Mouse (Mus musculus): ENCODE measurements around the gene Tmem269. TPM values are rescaled to one million over a fixed set of nuclear protein-coding genes. Genes with fewer than 3 reads are reported as not detected.

The Tmem269 gene
- polyA plus RNA-seq, 1 experiment from 2014 or later, result not detected

DNA sequence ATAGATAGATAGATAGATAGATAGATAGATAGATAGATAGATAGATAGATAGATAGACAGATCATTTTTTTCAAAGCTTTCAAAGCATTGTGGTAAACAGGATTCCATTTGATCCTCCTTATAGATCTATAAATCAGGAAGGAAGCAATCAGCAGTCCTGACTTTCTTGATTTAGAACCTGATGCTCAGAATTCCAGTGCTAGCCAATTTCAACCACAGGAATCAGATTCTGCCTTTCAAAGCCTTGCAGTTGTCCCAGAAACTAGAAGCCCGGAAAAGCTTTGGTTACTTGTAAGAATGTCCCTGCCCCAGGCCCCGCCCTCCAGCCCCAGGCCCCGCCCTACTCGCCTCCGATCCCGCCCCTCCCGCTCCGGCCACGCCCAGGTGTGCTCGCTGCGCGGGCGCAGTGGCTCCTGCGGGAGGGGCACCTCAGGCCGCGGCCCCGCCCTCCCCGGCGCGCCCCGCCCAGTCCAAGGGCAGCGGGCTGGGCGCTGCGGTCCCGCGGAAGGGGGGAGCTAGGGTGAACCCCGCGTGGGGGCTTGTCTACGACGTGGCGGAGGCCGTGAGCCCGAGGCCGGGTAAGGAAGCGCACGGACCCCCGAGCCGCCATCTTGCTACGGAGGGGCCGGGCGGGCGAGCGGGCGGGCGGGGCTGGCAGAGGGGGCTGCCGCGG lies 23.0 kb downstream of the Tmem269 start, which contains the start of gene Svbp:
Gene Svbp, plus strand, starts transcription at position 398 of the 673 bp plus-strand sequence.
- no peaks in the 10 kb centered on the region for H3K27me3 ChIP-seq
- DNase-seq, result peak; percentile 80
- ATAC-seq (ENCODE audit: low read depth), result peak; percentile 84
- peak within 1 kb of the TSS; percentile 98 for H3K4me3 ChIP-seq (replicated peaks)
- peak within 1 kb of the TSS; percentile 77 for H3K4me2 ChIP-seq
- no peaks in the 10 kb centered on the region for H3K9me3 ChIP-seq (replicated peaks)
- under 1% methylated on average over 47 of the region's 47 CpGs for WGBS (ENCODE audit: insufficient replicate concordance)
- peaks cover 88% of the 10 kb centered on the region for H3K4me1 ChIP-seq (replicated peaks)
- H3K36me3 ChIP-seq, result peaks cover 13% of the 10 kb centered on the region
- H3K27ac ChIP-seq, result peak within 1 kb of the TSS; percentile 99
- H3K9ac ChIP-seq, result peak within 1 kb of the TSS; percentile 99

- DNase-seq (no peak), ATAC-seq (ENCODE audit: low read depth) (no peak)
- WGBS (ENCODE audit: insufficient replicate concordance), result 85% methylated on average over 4 of the region's 4 CpGs
- peak overlapping the region; percentile 99 for H3K27ac ChIP-seq
- peaks cover 19% of the 10 kb centered on the region for H3K36me3 ChIP-seq
- H3K4me3 ChIP-seq (replicated peaks), result no peak overlapping the region
- peak overlapping the region; percentile 19 for H3K9ac ChIP-seq
- H3K4me2 ChIP-seq, result no peak overlapping the region
- H3K4me1 ChIP-seq (replicated peaks), result peaks cover 70% of the 10 kb centered on the region
- H3K27me3 ChIP-seq, result no peaks in the 10 kb centered on the region
- no peaks in the 10 kb centered on the region for H3K9me3 ChIP-seq (replicated peaks)
Measured at GRCm38 (mm10) chr4:119192757-119193156, 25.3 kb downstream of the Tmem269 start.

DNA sequence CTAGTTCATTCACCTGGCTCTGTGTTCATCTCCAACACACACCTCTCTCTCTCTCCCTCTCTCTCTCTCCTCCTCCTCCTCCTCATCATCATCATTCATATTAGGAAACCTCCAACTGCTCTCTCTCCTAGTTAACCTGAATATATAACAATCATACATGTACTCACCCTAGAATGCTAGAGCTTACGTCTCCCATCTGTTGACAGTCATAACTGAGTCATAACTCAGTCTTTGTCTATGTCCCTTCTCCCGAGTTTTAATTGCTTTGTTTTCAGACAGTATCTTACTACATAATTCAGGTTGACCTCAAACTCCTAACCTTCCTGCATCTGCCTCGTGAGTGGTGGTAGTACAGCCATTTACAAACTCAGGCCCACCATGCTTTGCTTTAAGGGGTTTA lies 26.7 kb downstream of the Tmem269 start:
- H3K27me3 ChIP-seq, result no peaks in the 10 kb centered on the region
- H3K9me3 ChIP-seq (replicated peaks), result no peaks in the 10 kb centered on the region
- peaks cover 26% of the 10 kb centered on the region for H3K36me3 ChIP-seq
- 46% methylated on average over 3 of the region's 3 CpGs for WGBS (ENCODE audit: insufficient replicate concordance)
- peak overlapping the region; percentile 77 for H3K4me3 ChIP-seq (replicated peaks)
- peak overlapping the region; percentile 91 for H3K9ac ChIP-seq
- H3K27ac ChIP-seq, result peak overlapping the region; percentile 99
- H3K4me2 ChIP-seq, result peak overlapping the region; percentile 78
- DNase-seq, result no peak
- no peak for ATAC-seq (ENCODE audit: low read depth)
- peaks cover 69% of the 10 kb centered on the region for H3K4me1 ChIP-seq (replicated peaks)

DNA sequence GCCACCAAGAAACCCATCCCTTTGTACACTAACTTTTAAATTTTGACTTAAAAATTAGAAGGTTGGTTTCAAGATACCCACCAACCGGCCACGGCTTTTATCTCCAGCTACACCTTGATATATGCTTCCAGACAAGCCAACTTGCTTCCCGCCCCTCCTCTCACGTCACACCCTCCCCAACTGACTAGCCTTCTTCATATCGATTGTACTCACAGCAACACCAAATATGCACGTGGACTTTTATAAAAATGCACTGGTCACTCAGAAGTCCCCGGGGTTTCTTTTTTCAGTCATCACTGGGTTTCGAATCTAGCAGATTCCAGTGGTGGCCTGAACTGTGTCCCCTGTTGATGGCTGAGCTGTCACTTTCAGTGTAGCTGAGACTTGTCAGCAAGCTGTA lies 27.4 kb downstream of the Tmem269 start:
- no peaks in the 10 kb centered on the region for H3K27me3 ChIP-seq
- no peaks in the 10 kb centered on the region for H3K9me3 ChIP-seq (replicated peaks)
- H3K27ac ChIP-seq, result peak overlapping the region; percentile 99
- peak; percentile 77 for DNase-seq
- H3K4me1 ChIP-seq (replicated peaks), result peaks cover 69% of the 10 kb centered on the region
- H3K9ac ChIP-seq, result peak overlapping the region; percentile 91
- ATAC-seq (ENCODE audit: low read depth), result peak; percentile 66
- peak overlapping the region; percentile 77 for H3K4me3 ChIP-seq (replicated peaks)
- H3K4me2 ChIP-seq, result peak overlapping the region; percentile 78
- WGBS (ENCODE audit: insufficient replicate concordance), result 21% methylated on average over 8 of the region's 8 CpGs
- H3K36me3 ChIP-seq, result peaks cover 33% of the 10 kb centered on the region

DNA sequence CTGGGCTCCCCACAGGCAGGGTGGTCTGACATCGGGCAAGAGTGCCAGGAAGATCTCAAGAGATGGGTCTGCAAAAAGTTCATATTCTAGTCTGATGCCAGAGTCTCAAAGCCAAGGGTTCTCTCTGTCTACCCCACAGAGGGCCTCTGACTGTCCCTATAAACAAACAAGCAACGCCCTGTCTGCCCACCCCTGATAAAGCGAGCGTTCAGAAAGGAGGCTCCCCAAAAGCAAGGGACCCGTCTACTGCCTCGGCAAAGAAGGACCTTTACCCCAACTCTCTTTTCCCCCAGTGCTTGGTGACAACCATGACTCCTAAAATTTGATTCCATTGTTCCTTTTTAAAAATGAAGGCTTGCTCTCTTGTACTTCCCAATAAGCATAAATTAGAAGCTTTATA lies 28.2 kb downstream of the Tmem269 start, which contains the start of gene Ermap:
Gene Ermap, minus strand, starts transcription at position 148 of the 400 bp plus-strand sequence.
- WGBS (ENCODE audit: insufficient replicate concordance), result 11% methylated on average over 6 of the region's 6 CpGs
- DNase-seq, result peak; percentile 87
- Histone ChIP-seq H3K4me2 (peak within 1 kb of the TSS; percentile 88), H3K27me3 (no peaks in the 10 kb centered on the region), H3K36me3 (peaks cover 40% of the 10 kb centered on the region), H3K27ac (peak within 1 kb of the TSS; percentile 99), H3K4me3 (replicated peaks) (peak within 1 kb of the TSS; percentile 77), H3K9ac (peak within 1 kb of the TSS; percentile 91), H3K4me1 (replicated peaks) (peaks cover 73% of the 10 kb centered on the region), H3K9me3 (replicated peaks) (no peaks in the 10 kb centered on the region)
- ATAC-seq (ENCODE audit: low read depth), result peak; percentile 92

DNA sequence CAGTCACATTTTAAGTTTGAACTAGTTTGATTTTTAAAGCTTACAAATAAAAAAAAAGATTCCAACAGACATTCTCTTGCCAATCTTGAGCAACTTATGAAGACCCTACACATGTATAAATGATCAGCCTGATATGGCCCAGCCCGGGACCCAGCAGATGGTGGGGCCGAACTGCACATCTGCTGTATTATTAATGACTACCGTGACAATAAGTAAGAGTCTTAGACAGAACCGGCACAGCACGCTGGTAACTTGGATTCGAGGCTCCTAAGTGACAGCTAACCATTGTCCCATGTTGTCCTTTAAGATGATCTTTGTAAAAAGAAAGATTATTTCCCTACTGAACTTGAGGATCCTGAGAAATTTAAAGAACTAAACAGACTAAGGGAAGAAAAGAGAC lies 28.6 kb downstream of the Tmem269 start:
- Histone ChIP-seq H3K4me1 (replicated peaks) (peaks cover 73% of the 10 kb centered on the region), H3K4me3 (replicated peaks) (peak overlapping the region; percentile 77), H3K27me3 (no peaks in the 10 kb centered on the region), H3K9ac (peak overlapping the region; percentile 91), H3K9me3 (replicated peaks) (no peaks in the 10 kb centered on the region), H3K27ac (peak overlapping the region; percentile 99), H3K4me2 (peak overlapping the region; percentile 78), H3K36me3 (peaks cover 45% of the 10 kb centered on the region)
- 14% methylated on average over 6 of the region's 6 CpGs for WGBS (ENCODE audit: insufficient replicate concordance)
- ATAC-seq (ENCODE audit: low read depth) (no peak), DNase-seq (no peak)

DNA sequence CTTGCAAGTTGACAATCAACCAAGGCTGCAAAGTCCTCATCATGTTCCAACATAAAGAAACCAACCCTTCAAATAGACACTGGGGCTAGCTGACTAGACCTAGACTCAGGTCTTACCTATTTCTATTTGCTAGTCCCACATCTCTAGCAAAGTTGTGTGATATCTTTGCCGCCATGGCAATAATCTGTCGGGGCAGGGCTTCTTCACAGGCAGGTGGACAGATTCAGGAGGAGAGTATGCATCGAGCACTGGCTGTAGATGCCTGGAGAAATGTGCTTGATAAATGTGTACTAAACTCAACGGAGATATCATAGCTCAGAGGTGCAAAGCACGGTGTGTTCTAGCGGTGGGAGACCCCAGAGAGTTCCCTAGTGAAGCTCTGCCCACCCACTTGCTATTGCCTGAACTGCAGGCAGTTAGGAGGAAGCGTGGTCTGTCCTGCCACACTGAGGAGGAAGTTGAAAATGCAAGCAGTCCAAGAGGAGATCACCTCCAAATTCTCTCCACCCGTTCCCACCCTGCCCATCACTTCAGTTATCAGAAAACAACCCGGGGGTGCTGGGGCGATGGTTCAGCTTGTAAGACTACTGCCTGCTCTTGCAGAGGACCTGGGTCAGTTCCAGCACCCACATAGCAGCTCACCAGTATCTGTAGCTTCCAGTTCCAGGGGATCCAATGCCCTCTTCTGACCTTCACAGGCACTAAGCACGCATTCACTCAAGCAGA lies 29.8 kb downstream of the Tmem269 start:
- Histone ChIP-seq H3K27me3 (no peaks in the 10 kb centered on the region), H3K4me3 (replicated peaks) (peak overlapping the region; percentile 77), H3K9ac (peak overlapping the region; percentile 91), H3K36me3 (peaks cover 57% of the 10 kb centered on the region), H3K9me3 (replicated peaks) (no peaks in the 10 kb centered on the region), H3K4me1 (replicated peaks) (peaks cover 71% of the 10 kb centered on the region), H3K27ac (peak overlapping the region; percentile 96), H3K4me2 (peak overlapping the region; percentile 88)
- DNase-seq (peak; percentile 72), ATAC-seq (ENCODE audit: low read depth) (peak; percentile 63)
- 10% methylated on average over 11 of the region's 11 CpGs for WGBS (ENCODE audit: insufficient replicate concordance)

- Histone ChIP-seq H3K4me1 (replicated peaks) (peaks cover 69% of the 10 kb centered on the region), H3K36me3 (peaks cover 81% of the 10 kb centered on the region), H3K9ac (peak overlapping the region; percentile 53), H3K27ac (peak overlapping the region; percentile 47), H3K4me2 (peak overlapping the region; percentile 88), H3K9me3 (replicated peaks) (no peaks in the 10 kb centered on the region), H3K27me3 (no peaks in the 10 kb centered on the region), H3K4me3 (replicated peaks) (peak overlapping the region; percentile 77)
- WGBS (ENCODE audit: insufficient replicate concordance), result 74% methylated on average over 4 of the region's 4 CpGs
- ATAC-seq (ENCODE audit: low read depth) (no peak), DNase-seq (no peak)
Measured at GRCm38 (mm10) chr4:119185771-119186170, 32.2 kb downstream of the Tmem269 start.

- DNase-seq, result no peak
- 0 out of 2 replicates have a peak overlapping the region, but pooled peaks have one; percentile 3 for H3K9ac ChIP-seq
- H3K27ac ChIP-seq, result peak overlapping the region; percentile 53; the same call in 1 of the 2 replicates
- no peaks in the 10 kb centered on the region for H3K9me3 ChIP-seq (replicated peaks)
- peaks cover 89% of the 10 kb centered on the region for H3K4me1 ChIP-seq (replicated peaks)
- WGBS (ENCODE audit: insufficient replicate concordance), result 55% methylated on average over 1 of the region's 1 CpGs
- H3K4me3 ChIP-seq (replicated peaks), result peak overlapping the region; percentile 20; the same call in 1 of the 2 replicates
- no peaks in the 10 kb centered on the region for H3K27me3 ChIP-seq
- no peak for ATAC-seq (ENCODE audit: low read depth)
- peaks cover 100% of the 10 kb centered on the region for H3K36me3 ChIP-seq
- H3K4me2 ChIP-seq, result peak overlapping the region; percentile 25
Measured at GRCm38 (mm10) chr4:119183525-119183924, 34.5 kb downstream of the Tmem269 start.

DNA sequence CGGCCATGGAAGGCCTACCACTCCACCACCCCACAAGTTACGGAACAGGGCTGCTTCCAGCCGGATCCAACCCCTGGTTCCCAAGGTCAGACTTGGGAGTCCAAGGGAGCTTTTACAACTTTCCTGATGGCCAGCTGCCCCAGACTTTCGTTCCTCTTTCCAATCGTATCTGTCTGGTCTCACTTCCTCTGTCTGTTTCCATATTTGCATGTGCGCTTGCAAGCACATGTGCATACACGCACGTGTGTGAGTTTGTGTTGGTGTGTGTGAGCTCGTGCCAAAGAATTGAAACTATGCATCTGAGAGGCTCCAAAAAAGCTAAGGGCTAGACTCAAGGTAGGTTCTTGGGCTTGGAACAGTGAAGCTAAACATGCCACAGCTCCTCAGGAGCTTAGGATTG lies 36.6 kb downstream of the Tmem269 start:
- DNase-seq (no peak), ATAC-seq (ENCODE audit: low read depth) (no peak)
- peaks cover 100% of the 10 kb centered on the region for H3K36me3 ChIP-seq
- no peak overlapping the region for H3K9ac ChIP-seq
- 64% methylated on average over 9 of the region's 9 CpGs for WGBS (ENCODE audit: insufficient replicate concordance)
- H3K9me3 ChIP-seq (replicated peaks), result no peaks in the 10 kb centered on the region
- no peak overlapping the region for H3K4me3 ChIP-seq (replicated peaks)
- 0 out of 2 replicates have a peak overlapping the region, but pooled peaks have one; percentile 37 for H3K27ac ChIP-seq
- no peak overlapping the region; the same call in 1 of the 2 replicates for H3K4me2 ChIP-seq
- no peaks in the 10 kb centered on the region for H3K27me3 ChIP-seq
- H3K4me1 ChIP-seq (replicated peaks), result peaks cover 87% of the 10 kb centered on the region

GRCm38 (mm10) chr4:119180133-119180707 lies 37.8 kb downstream of the Tmem269 start:
- Histone ChIP-seq H3K36me3 (peaks cover 97% of the 10 kb centered on the region), H3K4me3 (replicated peaks) (0 out of 2 replicates have a peak overlapping the region, but pooled peaks have one; percentile 10), H3K4me1 (replicated peaks) (peaks cover 74% of the 10 kb centered on the region), H3K27me3 (no peaks in the 10 kb centered on the region), H3K9me3 (replicated peaks) (no peaks in the 10 kb centered on the region), H3K9ac (no peak overlapping the region), H3K27ac (peak overlapping the region; percentile 40; the same call in 1 of the 2 replicates), H3K4me2 (0 out of 2 replicates have a peak overlapping the region, but pooled peaks have one; percentile 2)
- no peak for ATAC-seq (ENCODE audit: low read depth)
- WGBS (ENCODE audit: insufficient replicate concordance), result 39% methylated on average over 4 of the region's 4 CpGs
- no peak for DNase-seq
